ENCODE assay signal across 15 mouse cellular contexts in genomic region chr3:152929788-152930281, GRCm38 (mm10). TPM values are rescaled to one million over a fixed set of nuclear protein-coding genes. Genes with fewer than 3 reads are reported as not detected.
DNase-seq lines count a peak whose midpoint lies in the region; ATAC-seq lines count a peak whose summit lies in the region.
"Had no signal": no experiment of that assay in that cellular context is flagged by ENCODE, and none has a peak within 500 bp of the region (broad histone marks: within the 10 kb centered on the region; RNA-seq: fewer than 3 reads in every experiment).

No protein-coding gene starts in this region.

- 0 out of 2 replicates have a peak, but pooled peaks have one; percentile 19 for ATAC-seq in midbrain, embryonic 15.5 days (replicated peaks)
- peak; percentile 78 for ATAC-seq in liver, embryonic 12.5 days

- H3K36me3 ChIP-seq in midbrain, embryonic 15.5 days (replicated peaks), result no peaks in the 10 kb centered on the region
- no peaks in the 10 kb centered on the region for H3K36me3 ChIP-seq in midbrain, embryonic 10.5 days
- no peaks in the 10 kb centered on the region for H3K36me3 ChIP-seq in liver, embryonic 12.5 days
- H3K36me3 ChIP-seq: hindbrain, embryonic 15.5 days; neural tube, embryonic 12.5 days had no signal

- no peak overlapping the region for H3K4me3 ChIP-seq in midbrain, embryonic 15.5 days
- H3K4me3 ChIP-seq in midbrain, embryonic 10.5 days, result no peak overlapping the region
- H3K4me3 ChIP-seq in liver, embryonic 12.5 days, result no peak overlapping the region
- H3K4me3 ChIP-seq: gastrocnemius, adult 2 months; hindbrain, embryonic 15.5 days; layer of hippocampus, adult 2 months; neural tube, embryonic 12.5 days had no signal

- no peak overlapping the region for H3K9ac ChIP-seq in midbrain, embryonic 15.5 days
- no peak overlapping the region for H3K9ac ChIP-seq in liver, embryonic 12.5 days
- H3K9ac ChIP-seq: hindbrain, embryonic 15.5 days; lung, embryonic 14.5 days; neural tube, embryonic 12.5 days had no signal

- peaks cover 20% of the 10 kb centered on the region for H3K4me1 ChIP-seq in midbrain, embryonic 15.5 days
- peaks cover 9% of the 10 kb centered on the region; the same call in 1 of the 2 replicates for H3K4me1 ChIP-seq in midbrain, embryonic 10.5 days
- H3K4me1 ChIP-seq in liver, embryonic 12.5 days, result peaks cover 57% of the 10 kb centered on the region
- H3K4me1 ChIP-seq: neural tube, embryonic 12.5 days had no signal

- no peaks in the 10 kb centered on the region for H3K9me3 ChIP-seq in midbrain, embryonic 15.5 days
- no peaks in the 10 kb centered on the region for H3K9me3 ChIP-seq in midbrain, embryonic 10.5 days (replicated peaks)
- H3K9me3 ChIP-seq in liver, embryonic 12.5 days (replicated peaks), result no peaks in the 10 kb centered on the region
- H3K9me3 ChIP-seq: hindbrain, embryonic 15.5 days; neural tube, embryonic 12.5 days had no signal

- no peak overlapping the region for H3K27ac ChIP-seq in midbrain, embryonic 15.5 days
- no peak overlapping the region for H3K27ac ChIP-seq in midbrain, embryonic 10.5 days (replicated peaks)
- 0 out of 2 replicates have a peak overlapping the region, but pooled peaks have one; percentile 26 for H3K27ac ChIP-seq in liver, embryonic 12.5 days
- H3K27ac ChIP-seq: gastrocnemius, adult 2 months; hindbrain, embryonic 15.5 days; neural tube, embryonic 12.5 days had no signal

- H3K27me3 ChIP-seq in midbrain, embryonic 15.5 days (replicated peaks), result no peaks in the 10 kb centered on the region
- no peaks in the 10 kb centered on the region for H3K27me3 ChIP-seq in midbrain, embryonic 10.5 days (ENCODE audit: low read depth, poor library complexity, severe bottlenecking)
- H3K27me3 ChIP-seq in liver, embryonic 12.5 days (replicated peaks), result no peaks in the 10 kb centered on the region
- H3K27me3 ChIP-seq: hindbrain, embryonic 15.5 days; neural tube, embryonic 12.5 days had no signal

- no peak overlapping the region for H3K4me2 ChIP-seq in midbrain, embryonic 15.5 days
- H3K4me2 ChIP-seq in liver, embryonic 12.5 days, result peak overlapping the region; percentile 36
- H3K4me2 ChIP-seq: hindbrain, embryonic 15.5 days; lung, embryonic 14.5 days; neural tube, embryonic 12.5 days had no signal

- WGBS in midbrain, embryonic 15.5 days, result 86% methylated on average over 7 of the region's 7 CpGs
- WGBS in midbrain, embryonic 10.5 days, result 83% methylated on average over 7 of the region's 7 CpGs
- WGBS in liver, embryonic 12.5 days (ENCODE audit: insufficient replicate concordance), result 61% methylated on average over 7 of the region's 7 CpGs

- peak; percentile 14 for DNase-seq in adrenal gland, postnatal 14 days
- DNase-seq in adrenal gland, adult 8-10 months, result no peak
- no peak for DNase-seq in midbrain, embryonic 10.5 days (ENCODE audit: low spot score)
- peak; percentile 60 to 74 for DNase-seq in thymus, postnatal 36 days
- no peak for DNase-seq in kidney, postnatal 25 days
- DNase-seq in kidney, adult 8-10 months, result no peak
- DNase-seq: gastrocnemius, adult 2 months; lung, embryonic 14.5 days; right cerebral cortex, postnatal 4 days had no signal

RNA-seq across cellular contexts. Expression of gene St6galnac5, which starts 52.2 kb away (rescaled TPM):
- 0.70 and 1.4 TPM in 2 replicates for total RNA-seq in adrenal gland, postnatal 14 days (2021)
- total RNA-seq in adrenal gland, adult 8-10 months (2022), result 1 to 10 TPM in 1 of 4 experiments, under 1 TPM in 3; 0.49 to 1.2 (median 0.82) TPM
- polyA plus RNA-seq in midbrain, embryonic 15.5 days (2015; fragmentation: Nextera tagmentation; extraction: Ambion mirVana), result 26.7 and 27.8 TPM in 2 replicates
- polyA plus RNA-seq in midbrain, embryonic 10.5 days (2016; fragmentation: Nextera tagmentation; extraction: Ambion mirVana), result 1.5 and 1.8 TPM in 2 replicates
- 0.05 and 0.10 TPM in 2 replicates for polyA plus RNA-seq in liver, embryonic 12.5 days (2016; fragmentation: Nextera tagmentation; extraction: Ambion mirVana)
- total RNA-seq: common myeloid progenitor, adult 5-6 weeks had no signal

Comparison
In these comparisons a context has a peak if more than half of its experiments do, and no peak if none do; other contexts are left out.
1. DNase-seq: peak in adrenal gland, postnatal 14 days (single experiment) and thymus, postnatal 36 days (2 of 2); none in adrenal gland, adult 8-10 months (single experiment), midbrain, embryonic 10.5 days (single experiment), kidney, postnatal 25 days (0 of 2) and kidney, adult 8-10 months (0 of 2).